Mouse (Mus musculus): Measurements from ENCODE around the gene Car4. TPM values are rescaled to one million over a fixed set of nuclear protein-coding genes. Genes with fewer than 3 reads are reported as not detected.

Gene Car4
- total RNA-seq, 2 experiments from 2014 or later: 7.3 to 11.7 TPM

DNA sequence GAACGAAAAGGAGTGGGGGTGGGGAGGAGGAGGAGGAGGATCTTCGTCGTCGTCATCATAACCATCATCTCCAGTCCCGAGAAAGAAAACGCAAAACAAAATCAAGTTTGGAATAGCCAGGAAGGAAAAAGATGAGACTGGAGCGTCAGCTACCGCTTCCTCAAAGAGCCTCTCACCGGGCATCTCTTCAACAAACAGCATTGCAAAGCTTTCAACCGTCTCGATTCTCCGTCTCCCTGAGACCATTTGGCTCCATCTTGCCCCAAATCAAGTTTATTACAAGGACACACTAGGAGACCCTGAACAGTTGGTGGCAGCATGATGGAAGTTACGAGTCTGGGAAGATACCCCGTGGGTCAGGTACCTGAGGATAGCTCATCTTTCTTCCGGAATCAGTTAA is 415 bp upstream of the Car4 start:
- no peak for DNase-seq

DNA sequence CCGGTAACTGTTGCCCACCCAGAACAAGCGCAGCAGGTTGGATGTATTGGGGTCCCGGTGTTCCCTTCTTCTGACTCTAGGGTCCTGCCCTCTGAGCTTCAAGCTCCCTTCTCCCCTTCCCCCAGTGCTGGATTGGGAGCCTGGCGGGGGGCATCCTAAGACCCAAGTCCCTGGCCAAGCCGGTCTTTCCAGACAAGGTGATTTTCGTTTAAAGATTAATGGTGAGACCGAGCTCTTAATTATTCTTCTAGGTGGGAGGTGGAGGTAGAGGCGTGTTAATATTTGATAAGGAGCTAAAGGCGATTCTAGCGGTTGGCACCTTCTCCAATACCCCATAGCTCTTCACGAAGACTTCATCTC is 665 bp downstream of the Car4 start:
- DNase-seq: no peak

DNA sequence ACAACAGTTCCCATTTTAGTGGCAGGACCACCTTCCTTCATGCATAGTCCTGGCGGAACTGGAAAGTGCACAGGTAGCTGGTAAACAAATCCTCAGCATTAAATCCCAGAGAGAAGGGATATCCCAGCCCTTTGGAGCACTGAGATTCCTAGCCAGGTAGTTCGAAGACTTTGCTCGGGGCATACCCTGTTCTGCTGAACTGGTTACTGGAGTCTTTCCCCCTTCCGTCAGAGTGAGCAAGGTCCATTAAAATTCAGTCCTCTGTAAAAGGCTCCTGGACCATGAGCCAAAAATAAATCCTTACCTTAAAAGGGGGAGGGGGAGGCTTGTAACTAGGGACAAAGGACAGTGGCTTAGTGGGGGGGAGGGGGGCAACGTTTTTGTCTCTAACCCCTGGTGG is 1.6 kb downstream of the Car4 start:
- no peak for DNase-seq

DNA sequence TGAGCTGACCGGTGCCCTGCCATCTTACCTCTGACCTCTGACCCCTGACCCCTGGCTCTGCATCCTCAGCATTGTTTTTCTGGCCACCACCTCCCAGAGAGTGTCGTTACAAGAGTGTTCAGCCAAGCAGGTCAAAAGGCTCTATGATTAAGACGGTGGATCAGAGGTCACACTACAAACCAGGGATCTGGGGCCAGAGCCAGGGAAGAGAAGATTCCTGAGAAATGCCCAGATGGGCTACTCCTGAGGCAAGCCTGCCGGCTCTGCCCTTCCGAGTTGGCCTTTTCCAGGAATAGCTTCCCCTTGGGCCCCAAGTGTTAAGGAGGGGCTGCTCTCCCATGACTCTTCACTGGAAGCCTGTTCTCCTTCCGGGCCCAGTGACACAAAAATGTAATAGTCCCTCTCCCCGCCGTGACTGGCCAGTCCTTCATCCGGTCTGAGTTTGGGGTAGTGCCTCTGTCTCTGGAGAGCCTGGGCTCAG is 2.2 kb downstream of the Car4 start:
- peak; percentile 4 to 34 for DNase-seq

DNA sequence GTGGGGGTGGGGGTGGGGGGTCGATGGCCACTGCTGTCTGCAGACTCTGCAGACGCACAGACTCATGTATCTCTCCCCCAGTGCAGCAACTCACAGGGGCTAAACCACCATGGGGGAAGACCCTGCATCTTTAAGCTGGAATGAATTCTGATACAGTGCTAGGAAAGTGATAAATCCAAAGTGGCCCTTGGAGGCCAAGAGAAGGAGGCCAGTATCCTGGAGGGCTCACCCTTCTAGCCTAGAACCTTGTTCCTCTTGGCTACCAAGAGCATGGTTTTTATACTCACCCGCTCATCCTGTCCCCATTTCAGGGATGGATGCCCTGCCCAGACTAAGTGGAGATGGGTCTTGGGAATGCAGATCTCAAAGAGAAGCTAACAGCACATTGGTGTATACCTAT is 2.7 kb downstream of the Car4 start:
- no peak for DNase-seq

DNA sequence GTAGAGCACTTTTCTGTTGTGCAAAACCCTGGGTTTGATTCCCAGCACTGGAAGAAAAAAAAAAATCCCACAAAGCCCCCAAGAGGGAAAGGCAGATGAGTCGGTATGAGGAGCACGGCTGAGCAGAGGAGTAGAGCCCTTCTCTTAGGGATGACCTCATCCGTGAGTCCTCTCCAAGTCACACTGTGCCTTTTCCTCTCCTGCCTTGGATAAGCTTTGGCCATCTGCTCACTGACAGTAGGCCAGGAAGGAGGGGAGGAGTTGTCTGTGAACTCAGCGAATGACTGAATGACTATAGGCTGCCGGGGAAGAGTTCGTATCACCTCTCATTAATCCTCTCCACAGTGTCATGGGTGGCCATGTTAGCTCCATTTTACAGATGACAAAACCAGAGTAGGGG is 3.2 kb downstream of the Car4 start:
- DNase-seq: no peak

DNA sequence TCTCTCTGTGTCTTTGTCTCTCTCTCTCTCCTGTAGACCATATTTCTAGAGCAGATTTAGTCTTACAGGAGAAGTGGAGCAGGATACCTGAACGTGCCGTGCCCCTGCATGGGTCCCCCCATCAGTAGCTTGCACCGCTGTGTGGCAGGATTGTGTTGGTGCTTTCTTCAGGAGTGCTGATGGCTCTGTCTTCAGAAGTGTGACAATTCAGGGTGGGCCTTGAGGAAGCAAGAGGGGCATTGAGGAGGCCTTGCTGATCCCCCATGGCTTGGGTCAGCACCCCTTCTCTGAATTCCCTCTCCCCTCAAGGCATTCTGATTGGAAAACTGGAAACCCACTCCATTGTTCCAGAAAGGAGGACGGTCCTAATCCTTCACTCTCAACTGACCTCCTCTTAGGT is 4.0 kb downstream of the Car4 start:
- no peak for DNase-seq

DNA sequence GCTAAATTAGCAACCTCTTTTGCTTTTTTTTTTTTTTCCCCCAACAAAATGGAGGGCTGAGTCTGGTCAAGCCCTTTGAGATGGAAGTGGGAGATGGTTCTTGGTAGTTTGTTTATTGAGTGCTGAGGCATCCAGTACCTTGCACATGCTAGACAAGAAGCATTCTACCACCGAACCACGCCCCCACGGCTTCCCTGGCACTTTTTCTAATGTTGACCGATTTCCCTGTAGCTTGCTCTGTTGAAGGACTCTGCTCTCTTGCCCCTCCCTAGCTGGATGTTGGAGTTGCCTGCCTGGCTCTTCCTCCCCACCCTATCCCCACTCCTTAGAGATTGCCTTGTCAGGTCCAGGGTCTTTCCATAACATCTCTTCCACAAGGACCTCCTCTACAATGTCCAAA is 5.0 kb downstream of the Car4 start:
- DNase-seq: no peak

DNA sequence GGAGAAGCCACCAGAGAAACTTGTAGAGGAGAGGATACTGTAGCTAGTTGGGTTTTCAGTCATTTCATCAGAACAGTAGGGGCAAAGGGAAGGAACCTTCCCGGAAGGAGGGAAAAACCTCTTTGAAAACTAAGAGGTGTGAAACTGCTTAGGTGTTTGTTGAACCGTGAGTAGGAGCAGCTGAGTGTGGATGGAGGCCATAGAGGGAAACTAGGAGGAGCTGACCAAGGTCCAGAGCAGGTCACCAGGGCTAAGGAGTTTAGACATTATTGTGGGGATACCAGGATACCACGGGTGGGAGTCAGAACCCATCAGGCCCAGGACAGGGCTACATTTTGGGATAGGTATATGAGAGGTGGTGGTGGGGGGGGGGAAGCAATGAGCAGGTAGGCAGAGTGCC is 6.0 kb downstream of the Car4 start:
- DNase-seq: no peak

DNA sequence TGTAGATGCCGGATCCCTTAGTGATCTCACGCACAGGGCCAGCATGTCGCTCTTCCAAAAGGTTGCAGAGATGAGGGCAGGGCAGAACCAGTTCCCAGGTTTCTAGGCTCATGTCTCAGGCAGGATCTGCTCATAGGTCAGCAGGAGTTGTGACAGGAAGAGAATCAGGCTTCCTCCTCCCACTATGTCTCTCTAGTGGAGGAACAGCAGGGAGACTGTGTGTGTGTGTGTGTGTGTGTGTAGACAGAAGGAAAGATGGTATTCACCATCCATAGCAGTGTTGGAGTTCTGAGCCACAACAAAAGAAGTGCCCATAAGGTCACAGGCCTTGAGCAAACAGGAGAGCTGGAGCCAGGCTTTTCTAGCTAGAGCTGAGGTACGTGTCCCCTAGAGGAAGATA is 9.1 kb downstream of the Car4 start:
- DNase-seq: no peak

DNA sequence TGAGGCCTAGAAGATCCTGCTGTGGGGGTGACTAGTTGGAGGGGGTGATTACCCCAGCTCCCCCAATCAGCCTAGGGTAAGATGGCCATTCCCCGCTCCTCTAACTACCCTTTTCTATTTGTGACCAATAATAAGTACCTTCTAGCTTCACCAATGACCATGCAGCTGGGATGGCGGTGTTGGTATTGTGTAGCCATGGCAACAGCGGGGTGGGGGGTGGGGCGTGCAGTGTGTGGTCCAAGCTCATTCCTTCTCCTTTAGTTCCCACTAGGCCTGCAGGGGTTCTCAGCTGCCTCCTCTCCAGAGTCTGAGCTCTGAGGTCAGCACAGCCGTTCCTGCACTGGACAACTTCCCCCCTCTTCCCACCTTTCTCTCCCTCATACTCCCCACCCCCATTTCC is 9.5 kb downstream of the Car4 start:
- no peak for DNase-seq

DNA sequence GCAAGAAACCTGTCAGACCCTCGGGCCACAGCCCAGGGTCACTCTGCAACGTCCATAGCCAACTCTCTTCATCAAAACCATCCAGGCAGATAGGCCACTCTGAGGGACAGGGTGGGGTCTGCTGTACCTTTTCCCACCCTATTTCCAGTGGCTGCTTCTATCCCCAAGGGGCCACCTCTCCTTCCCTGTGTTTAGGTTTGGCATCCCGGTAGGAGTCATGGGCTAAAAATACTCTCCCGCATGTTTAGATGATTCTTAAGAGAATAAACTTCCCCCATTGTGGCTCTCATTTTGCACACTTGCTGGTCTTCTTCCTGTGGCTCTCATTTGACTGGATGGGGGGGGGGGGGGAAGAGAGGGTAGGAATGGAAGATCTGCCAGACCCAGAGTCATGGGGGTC is 10.7 kb downstream of the Car4 start:
- DNase-seq: no peak

DNA sequence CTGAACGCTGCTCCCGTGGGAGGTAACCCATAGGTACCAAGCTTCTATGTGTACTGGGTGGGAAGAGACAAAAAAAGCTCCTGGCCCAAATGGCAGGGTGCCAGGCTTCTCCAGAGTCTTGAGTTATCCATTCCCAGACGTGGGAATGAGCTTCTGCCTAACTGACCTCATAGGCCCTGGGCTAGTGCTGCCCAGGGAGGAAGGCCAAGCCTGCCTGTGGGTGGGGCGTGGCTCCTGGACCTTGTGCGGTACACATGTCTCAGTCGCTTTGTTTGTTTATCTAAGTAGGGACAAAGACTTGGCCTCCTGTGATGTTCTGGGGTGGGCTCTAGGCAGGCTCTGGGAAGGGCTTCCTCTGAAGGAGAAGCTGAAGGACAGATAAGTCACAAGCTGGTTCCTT is 11.2 kb downstream of the Car4 start:
- DNase-seq: no peak

DNA sequence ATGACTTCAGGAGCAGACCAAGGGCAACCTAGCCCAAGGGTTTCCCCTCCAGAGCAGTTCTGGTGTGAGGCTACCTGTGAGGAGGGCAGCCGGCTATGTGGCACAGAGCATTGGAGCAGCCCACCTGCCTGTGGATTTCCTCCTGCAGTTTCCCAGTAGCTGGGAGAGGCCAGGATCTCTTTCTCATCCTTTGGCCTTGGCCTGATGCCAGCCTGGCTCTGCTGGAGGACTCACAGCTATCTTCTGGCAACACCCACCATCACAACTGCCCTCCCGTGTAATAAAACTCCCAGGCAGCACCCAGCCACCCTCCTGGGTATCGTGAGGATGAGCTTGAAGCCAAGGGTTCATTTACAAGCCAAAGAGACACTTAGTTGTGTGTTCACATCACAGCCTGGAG is 14.5 kb downstream of the Car4 start:
- DNase-seq: peak; percentile 87 to 90

DNA sequence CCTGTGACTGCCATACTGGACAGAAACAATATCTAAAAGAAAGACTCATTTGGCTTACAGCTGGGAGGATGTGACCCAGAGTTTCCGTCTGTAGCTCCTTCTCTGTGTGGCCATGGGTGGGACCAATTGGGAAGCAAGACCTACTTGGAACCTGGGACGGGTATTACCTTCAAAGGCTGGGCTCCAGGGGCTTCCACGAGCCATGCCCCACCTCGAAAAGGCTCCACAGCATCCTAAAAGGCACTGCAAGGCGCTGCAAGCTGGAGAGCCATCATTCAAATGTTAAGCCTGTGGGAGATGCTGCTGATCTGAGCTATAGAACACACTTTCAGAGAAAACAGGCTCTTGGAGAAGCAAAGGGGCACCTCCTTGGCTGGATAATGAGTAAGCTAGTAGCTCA is 16.1 kb downstream of the Car4 start:
- DNase-seq: no peak

DNA sequence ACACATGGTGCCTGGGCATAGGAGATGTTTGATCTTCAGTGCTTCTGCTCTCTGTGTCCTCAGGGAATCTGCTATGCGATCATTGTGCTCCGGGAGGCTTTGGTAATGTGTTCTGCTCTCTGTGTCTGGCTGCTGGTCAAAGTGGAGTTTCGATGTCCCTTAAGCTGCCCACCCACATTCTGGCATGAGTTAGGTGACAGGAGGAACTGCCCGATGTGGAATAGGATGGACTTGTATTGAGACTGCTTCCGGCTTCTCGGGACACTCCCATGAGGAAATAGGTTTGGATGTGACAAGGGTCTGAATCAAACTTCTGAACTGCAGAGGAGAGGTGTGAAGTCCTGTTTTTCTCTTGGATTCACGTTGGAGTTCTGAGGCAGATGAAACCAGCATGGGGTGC is 17.0 kb downstream of the Car4 start:
- no peak for DNase-seq

DNA sequence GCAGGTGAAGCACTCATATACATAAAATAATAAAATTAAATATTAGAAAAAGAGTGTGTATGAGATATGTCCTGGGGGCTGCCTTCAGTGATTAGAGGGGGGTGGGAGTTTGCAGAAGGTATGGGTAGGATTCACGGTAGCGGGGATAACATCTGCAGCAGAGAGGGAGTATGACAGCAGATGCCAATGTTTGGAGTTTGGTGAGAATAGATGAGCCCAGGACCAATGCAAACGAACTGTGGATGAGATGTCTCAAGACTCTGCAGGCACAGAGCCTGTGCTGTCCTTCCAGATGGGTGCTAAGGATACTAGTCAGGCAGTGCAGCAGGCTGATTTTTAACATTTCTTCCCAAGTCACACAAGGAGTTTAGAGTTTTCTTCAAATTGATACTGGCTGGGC is 19.1 kb downstream of the Car4 start:
- no peak for DNase-seq

DNA sequence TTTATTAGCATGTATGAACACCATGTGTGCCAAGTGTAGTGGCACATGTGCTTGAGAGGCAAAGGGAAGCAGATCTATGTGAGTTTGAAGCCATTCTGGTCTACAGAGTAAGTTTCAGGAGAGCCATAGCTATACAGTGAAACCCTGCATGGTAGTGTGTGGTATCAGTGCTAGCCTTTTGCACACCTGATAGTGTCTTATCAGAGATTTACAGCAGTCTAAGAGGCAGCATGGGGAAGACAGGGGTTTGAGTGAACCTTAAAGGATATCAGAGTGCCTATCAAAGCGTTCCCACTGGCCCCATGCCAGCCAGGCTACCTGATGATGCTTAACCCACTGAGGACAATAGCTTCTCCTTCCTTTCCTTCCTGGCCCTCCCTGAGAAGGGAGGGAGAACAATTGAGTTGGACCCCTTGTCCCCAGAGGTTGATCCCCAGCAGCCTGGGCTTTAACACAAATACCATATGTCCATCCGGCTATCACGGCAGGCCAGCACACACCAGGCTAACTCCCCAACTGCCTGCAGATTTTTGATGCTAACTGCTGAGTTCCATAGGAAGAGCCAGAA is 19.9 kb downstream of the Car4 start:
- DNase-seq: no peak

DNA sequence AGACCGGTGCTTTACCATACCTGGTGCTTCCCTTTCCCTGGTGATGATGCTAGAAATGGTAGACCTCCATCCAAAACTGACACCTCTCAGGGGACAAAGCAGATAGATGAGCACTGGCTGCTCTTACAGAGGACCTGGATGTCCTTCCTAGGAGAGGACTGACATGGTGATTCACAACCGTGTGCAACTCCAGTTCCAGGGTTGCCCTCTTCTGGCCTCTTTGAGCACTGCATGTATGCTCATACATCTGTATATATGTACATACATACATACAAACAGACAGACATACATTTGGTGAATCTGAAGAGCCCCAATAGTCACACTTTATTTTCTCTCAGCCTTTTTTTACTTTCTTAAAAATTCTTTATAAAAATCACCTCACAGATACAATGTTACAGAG is 20.5 kb downstream of the Car4 start:
- peak; percentile 51 to 54 for DNase-seq

DNA sequence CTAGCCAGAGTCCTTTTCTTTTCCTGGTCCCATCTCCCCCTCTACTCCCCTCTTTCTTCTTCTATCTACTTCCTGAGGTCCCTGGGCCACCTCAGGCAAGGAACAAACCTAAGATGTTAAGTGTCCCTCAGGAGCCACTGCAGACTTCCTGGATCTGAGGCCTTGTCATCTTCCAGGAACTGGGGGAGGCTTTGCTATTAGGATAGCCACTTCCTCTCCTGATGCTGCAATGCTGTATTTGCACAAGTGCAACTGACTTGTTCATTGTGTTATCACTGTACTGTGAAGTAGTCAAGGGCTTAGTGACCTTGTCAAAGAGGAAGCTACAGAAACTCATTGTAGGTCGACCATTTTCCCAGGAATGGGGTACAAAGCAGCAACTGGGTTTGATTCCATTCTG is 21.8 kb downstream of the Car4 start:
- DNase-seq: no peak

DNA sequence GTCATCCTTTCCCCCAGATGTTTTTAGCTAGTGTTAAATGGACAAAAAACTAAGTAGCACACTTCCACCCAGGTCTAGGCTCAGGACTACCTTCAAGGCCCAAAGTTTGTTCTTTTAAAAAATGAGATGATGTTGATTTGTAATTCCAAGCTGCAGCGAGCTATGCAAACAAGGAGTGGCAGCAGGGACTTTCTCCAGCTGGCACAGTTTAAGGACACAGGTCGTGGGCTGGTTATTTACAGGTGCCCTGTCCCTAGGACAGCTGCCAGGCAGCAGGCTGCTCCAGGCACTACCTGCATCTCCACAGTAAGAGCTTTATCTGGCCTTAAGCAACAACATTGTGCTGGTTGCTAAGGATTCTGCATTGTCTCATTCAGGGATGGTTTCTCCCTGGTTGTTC is 23.1 kb downstream of the Car4 start:
- no peak for DNase-seq

DNA sequence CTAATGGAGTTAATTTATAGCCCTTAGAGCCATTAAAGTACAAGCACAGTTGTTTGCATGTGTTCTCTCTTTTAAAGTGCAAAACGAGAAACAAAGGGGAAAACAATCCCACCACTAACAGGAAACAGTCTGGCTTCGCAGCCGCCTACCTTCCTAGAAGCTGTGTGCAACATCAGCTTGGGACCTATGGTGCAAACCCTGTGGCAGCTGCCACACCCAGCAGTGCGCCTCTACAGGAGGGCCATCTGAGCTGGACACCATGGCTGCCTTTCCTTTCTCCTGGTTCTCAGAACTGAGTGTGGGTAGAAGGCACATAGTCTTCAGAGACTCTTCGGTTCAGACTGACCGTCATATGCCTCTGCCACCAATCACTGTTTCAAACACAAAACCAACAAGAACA is 27.8 kb downstream of the Car4 start:
- DNase-seq: no peak

DNA sequence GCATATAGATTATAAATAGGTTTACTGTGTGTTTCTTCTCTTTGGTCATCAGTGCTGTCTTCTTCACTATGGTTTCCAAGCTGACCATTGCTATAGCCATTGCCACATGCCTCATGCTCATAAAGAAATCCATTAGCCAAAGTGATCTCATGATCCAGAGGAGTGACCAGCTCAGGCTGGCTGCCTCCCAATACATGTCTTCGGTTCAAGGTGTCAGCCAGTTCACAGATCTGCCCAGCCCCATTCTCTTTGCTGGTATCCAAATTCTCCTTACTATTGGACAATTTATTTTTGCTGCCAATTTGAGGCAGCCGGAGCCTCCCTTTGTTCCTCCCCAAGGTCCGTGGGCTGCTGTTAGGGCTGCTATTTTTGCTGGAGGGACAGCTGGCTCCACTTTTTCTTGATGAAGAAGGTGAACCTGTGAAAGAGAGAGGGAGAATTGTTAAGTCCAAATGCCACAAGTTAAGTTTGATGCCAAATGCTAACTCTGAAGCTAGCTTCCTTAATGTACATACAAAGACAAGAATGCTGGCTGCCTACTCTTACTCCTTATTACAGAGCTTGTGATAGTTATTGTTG is 30.8 kb downstream of the Car4 start:
- DNase-seq: no peak

DNA sequence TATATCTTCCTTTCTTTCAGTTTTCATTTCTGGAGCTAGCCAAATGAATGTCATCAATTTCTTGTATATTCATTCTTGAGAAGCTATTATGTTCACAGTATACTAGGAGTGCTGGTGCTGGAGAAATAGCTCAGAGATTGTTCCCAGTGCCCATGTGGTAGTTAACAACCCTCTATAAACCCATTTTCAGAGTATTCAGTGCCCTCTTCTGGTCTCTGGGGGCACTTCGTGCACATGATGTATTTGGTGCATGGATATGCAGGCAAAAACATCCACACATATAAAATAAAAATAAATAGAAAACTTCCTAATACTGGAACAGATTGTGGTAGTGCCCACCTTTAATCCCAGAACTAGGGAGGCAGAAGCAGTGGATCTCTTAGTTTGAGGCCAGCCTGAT is 35.4 kb downstream of the Car4 start:
- no peak for DNase-seq

DNA sequence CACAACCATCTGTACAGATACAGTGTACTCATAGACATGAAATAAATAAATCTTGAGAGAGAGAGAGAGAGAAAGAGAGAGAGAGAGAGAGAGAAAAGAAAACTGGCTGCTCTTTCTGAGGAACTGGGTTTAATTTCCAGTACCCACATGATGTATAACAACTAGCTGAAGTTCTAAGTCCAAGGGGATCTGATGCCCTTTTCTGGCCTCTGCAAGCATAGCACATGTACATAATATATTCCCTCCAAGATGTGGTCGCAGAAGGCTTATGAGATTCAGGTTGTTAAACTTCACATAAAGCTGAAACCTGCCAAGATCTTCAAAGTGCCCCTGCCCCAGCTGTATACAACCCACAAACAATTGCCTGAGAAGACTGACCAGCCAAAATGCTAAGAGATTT is 37.7 kb downstream of the Car4 start:
- DNase-seq: peak in 1 of 2 experiments; percentile 12
